Mouse (Mus musculus) intestine, embryonic 14.5 days (tissue): ENCODE results near the gene Fam161b. TPM values are rescaled to one million over a fixed set of nuclear protein-coding genes. Genes with fewer than 3 reads are reported as not detected.
"Not testable (repeated sequence)": the region's sequence is repeated elsewhere in the genome, so short reads cannot be mapped to it uniquely, and the experiment has no call there.

Source experiments
- ATAC-seq: fragments of 200-750 bp; cut with Nextera tagmentation; replicated peaks from 2 replicates; pipeline ENCODE4 v1.8.0; 2017; ENCODE audit warnings: low read depth, moderate number of reproducible peaks, moderate TSS enrichment, moderate library complexity; ENCODE audit not compliant: low FRiP score, low TSS enrichment
- DNase-seq: peaks from one replicate; pipeline ENCODE4 v3.0.0-alpha.2; 2018; ENCODE audit warnings: low spot score
- H3K27ac ChIP-seq: fragments of 300-500 bp; sonication (generic); 2 replicates; pipeline ENCODE4 v1.5.1; 2014; ENCODE audit warnings: low read depth, mild to moderate bottlenecking, control low read depth
- H3K27me3 ChIP-seq: fragments of 300-500 bp; sonication (generic); replicated peaks from 2 replicates; pipeline ENCODE4 v1.6.1; 2014; ENCODE audit warnings: low read length, control low read depth; ENCODE audit not compliant: control insufficient read depth, insufficient read depth
- H3K36me3 ChIP-seq: fragments of 300-500 bp; sonication (generic); 2 replicates; pipeline ENCODE4 v1.6.1; 2014; ENCODE audit warnings: low read length, control low read depth; ENCODE audit not compliant: control insufficient read depth, insufficient read depth
- H3K4me1 ChIP-seq: fragments of 300-500 bp; sonication (generic); replicated peaks from 2 replicates; pipeline ENCODE4 v1.6.1; 2014; ENCODE audit warnings: low read length, control low read depth, mixed read lengths; ENCODE audit not compliant: control insufficient read depth, insufficient read depth
- H3K4me2 ChIP-seq: fragments of 300-500 bp; sonication (generic); 2 replicates; pipeline ENCODE4 v1.6.1; 2014; ENCODE audit warnings: low read length
- H3K4me3 ChIP-seq: fragments of 300-500 bp; sonication (generic); 2 replicates; pipeline ENCODE4 v1.5.1; 2014; ENCODE audit warnings: low read depth, low read length, control low read depth, mixed read lengths
- H3K9ac ChIP-seq: fragments of 300-500 bp; sonication (generic); 2 replicates; pipeline ENCODE4 v1.6.1; 2014; ENCODE audit warnings: mild to moderate bottlenecking, low read length
- H3K9me3 ChIP-seq: fragments of 300-500 bp; sonication (generic); 2 replicates; pipeline ENCODE4 v1.6.1; 2016; ENCODE audit warnings: low read length, control low read depth; ENCODE audit not compliant: control insufficient read depth
- WGBS: fragments of 180-500 bp; shearing (Covaris S2); extraction: QIAGEN DNeasy Blood & Tissue Kit; methylation state at CpG from one replicate; pipeline ENCODE4 v1.1.7; 2014; 5-methylcytosine and 5-hydroxymethylcytosine counted together
- polyA plus RNA-seq: library from polyadenylated mRNA; unstranded; fragments of >200 nt; fragmentation: Nextera tagmentation; extraction: Ambion mirVana; gene quantifications from 2 replicates; pipeline ENCODE4 v1.2.1, GENCODE M21; 2014

Fam161b gene
- polyA plus RNA-seq, 1 experiment from 2014 or later, result 2.5 TPM

DNA sequence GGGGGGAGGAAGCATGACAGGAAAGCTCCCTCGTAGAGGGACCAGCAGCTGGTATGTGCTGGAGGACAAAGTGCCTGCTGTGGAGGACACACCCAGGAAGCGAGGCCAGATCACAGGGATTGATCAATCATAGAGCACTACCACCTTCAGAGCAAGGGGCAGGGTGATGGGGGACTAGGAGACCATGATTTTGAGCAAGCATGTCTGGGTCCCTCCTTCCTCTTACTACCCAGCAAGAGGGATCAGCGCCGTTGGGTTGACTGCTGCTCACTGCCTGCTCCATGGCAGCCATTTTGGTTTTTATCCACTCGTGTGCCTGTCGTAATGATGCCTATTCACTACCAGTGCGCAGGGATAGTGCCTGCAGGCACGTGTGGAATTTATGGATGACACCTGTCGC, 2.7 kb upstream of the Fam161b start:
- H3K27me3 ChIP-seq, result no peaks in the 10 kb centered on the region
- DNase-seq (no peak), ATAC-seq (no peak)
- peaks cover 13% of the 10 kb centered on the region for H3K4me1 ChIP-seq
- no peaks in the 10 kb centered on the region for H3K9me3 ChIP-seq
- no peak overlapping the region for H3K27ac ChIP-seq
- WGBS, result 84% methylated on average over 9 of the region's 9 CpGs
- peaks cover 24% of the 10 kb centered on the region for H3K36me3 ChIP-seq
- no peak overlapping the region for H3K4me3 ChIP-seq
- H3K9ac ChIP-seq, result no peak overlapping the region
- H3K4me2 ChIP-seq, result no peak overlapping the region

DNA sequence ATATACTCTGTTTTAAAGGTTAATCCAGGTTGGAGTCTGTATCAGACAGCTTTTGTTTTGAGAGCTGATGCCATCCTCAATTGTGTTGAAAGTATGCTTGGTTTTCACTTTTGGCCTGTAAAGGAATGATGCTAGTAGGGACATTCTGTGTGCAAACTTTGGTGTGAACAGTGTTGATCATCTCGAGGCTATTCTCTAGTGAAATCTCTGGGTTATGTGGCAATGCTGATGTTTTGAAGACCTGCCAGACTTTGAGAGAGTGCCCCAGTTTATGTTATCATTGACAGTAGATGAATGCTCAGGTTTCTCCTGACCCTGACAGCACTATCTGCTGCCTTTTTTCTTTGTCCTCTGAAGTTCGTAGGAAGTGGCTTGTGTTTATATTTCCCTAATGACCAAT, 1.2 kb upstream of the Fam161b start:
- Histone ChIP-seq H3K4me3 (peak overlapping the region; percentile 100), H3K27ac (no peak overlapping the region), H3K27me3 (no peaks in the 10 kb centered on the region), H3K9me3 (no peaks in the 10 kb centered on the region), H3K4me1 (peaks cover 13% of the 10 kb centered on the region), H3K36me3 (peaks cover 11% of the 10 kb centered on the region; the same call in 1 of the 2 replicates), H3K4me2 (peak overlapping the region; percentile 85), H3K9ac (peak overlapping the region; percentile 79; the same call in 1 of the 2 replicates)
- ATAC-seq (no peak), DNase-seq (no peak)
- WGBS, result 31% methylated on average over 2 of the region's 2 CpGs

DNA sequence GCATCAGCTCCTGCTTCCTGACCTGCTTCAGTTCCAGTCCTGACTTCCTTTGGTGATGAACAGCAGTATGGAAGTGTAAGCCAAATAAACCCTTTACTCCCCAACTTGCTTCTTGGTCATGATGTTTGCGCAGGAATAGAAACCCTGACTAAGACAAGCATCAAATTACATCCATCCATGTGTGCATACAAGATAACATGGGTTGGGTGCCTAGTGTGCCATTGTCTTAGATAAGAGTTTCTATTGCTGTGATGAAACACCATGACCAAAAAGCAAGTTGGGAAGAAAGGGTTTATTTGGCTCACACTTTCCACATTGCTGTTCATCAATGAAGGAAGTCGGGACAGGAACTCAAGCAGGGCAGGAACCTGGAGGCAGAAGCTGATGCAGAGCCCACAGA, 2.9 kb downstream of the Fam161b start:
- H3K4me1 ChIP-seq, result peaks cover 13% of the 10 kb centered on the region
- not testable (repeated sequence) for H3K36me3 ChIP-seq, DNase-seq, H3K9ac ChIP-seq, ATAC-seq, H3K27me3 ChIP-seq, H3K9me3 ChIP-seq, H3K27ac ChIP-seq, H3K4me2 ChIP-seq, H3K4me3 ChIP-seq
- WGBS, result 87% methylated on average over 2 of the region's 2 CpGs

DNA sequence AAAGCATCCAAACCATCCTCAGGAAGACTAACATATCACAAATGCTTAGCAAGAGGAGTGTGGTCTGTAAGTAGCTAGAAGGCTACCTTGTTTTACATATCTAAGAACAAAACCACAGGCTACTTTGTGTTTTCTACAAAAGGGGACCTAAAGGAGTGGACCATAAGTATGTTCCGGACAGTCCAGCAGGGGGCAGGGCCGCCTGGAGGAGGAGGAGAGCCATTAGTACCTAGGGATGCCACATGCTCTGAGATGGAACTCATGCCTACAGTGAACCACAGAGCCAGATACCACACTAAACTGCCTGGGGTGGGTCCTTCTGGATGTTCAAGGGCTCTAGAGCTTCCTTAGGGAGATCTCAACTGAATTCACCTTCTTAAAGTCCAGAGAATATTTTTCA, 14.4 kb downstream of the Fam161b start:
- no peak overlapping the region for H3K27ac ChIP-seq
- no peaks in the 10 kb centered on the region for H3K9me3 ChIP-seq
- 59% methylated on average over 2 of the region's 2 CpGs for WGBS
- no peak for ATAC-seq
- DNase-seq, result peak; percentile 60
- no peak overlapping the region for H3K9ac ChIP-seq
- H3K4me1 ChIP-seq, result no peaks in the 10 kb centered on the region
- no peak overlapping the region for H3K4me2 ChIP-seq
- no peaks in the 10 kb centered on the region for H3K27me3 ChIP-seq
- peaks cover 42% of the 10 kb centered on the region for H3K36me3 ChIP-seq
- no peak overlapping the region for H3K4me3 ChIP-seq

DNA sequence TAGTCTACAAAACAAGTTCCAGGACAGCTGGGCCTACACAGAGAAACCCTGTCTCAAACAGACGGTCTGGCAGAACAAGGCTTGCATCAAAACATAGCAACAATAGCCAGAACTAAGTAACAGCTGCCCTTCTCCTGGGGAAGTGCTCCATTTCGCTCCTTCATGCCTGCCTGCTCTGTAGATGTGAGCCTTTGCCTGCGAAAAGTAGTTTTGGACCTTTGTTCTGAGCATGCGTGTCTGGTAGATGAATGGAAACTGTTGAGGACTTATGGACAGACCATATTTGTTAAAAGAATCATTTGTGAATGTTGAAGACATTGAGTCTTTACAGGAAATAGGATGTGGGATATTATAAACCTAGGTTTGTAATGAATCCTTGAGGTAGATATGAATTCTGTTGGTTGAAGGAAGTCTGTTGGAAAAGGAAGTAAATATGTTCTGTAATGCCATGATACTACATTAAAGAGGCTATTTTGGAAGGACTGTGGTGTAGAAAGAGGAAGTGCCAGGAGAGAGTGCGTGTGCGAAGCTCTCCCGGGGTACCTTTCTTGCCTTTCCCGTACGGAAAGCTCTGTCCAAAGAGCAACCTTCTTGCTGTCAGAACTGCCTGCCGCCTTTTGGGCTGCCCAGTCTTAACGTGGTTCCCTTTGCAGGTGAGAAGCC, 24.5 kb downstream of the Fam161b start:
- Histone ChIP-seq H3K4me1 (no peaks in the 10 kb centered on the region), H3K4me2 (no peak overlapping the region), H3K36me3 (peaks cover 86% of the 10 kb centered on the region), H3K9me3 (no peaks in the 10 kb centered on the region), H3K4me3 (no peak overlapping the region), H3K27ac (no peak overlapping the region), H3K9ac (no peak overlapping the region), H3K27me3 (no peaks in the 10 kb centered on the region)
- no peak for ATAC-seq
- WGBS, result 90% methylated on average over 11 of the region's 11 CpGs
- no peak for DNase-seq

DNA sequence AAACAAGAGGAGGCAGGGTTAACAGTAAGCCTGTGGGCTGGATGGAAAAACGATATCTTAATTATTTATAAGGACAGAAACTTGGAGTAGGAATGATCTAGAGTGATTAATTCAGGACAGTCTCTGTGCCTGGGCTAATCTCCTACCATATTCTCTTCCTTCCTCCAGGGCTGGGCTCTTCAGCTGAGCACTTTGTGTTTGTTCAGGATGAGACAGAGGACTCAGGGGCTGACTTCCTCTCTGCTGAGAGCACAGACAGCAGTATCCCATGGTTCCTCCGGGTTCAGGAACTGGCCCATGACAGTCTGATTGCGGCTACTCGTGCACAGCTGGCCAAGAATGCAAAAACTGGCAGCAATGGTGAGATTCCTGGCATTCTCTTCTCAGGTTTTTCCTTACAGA, 34.5 kb downstream of the Fam161b start:
- WGBS, result 59% methylated on average over 4 of the region's 4 CpGs

DNA sequence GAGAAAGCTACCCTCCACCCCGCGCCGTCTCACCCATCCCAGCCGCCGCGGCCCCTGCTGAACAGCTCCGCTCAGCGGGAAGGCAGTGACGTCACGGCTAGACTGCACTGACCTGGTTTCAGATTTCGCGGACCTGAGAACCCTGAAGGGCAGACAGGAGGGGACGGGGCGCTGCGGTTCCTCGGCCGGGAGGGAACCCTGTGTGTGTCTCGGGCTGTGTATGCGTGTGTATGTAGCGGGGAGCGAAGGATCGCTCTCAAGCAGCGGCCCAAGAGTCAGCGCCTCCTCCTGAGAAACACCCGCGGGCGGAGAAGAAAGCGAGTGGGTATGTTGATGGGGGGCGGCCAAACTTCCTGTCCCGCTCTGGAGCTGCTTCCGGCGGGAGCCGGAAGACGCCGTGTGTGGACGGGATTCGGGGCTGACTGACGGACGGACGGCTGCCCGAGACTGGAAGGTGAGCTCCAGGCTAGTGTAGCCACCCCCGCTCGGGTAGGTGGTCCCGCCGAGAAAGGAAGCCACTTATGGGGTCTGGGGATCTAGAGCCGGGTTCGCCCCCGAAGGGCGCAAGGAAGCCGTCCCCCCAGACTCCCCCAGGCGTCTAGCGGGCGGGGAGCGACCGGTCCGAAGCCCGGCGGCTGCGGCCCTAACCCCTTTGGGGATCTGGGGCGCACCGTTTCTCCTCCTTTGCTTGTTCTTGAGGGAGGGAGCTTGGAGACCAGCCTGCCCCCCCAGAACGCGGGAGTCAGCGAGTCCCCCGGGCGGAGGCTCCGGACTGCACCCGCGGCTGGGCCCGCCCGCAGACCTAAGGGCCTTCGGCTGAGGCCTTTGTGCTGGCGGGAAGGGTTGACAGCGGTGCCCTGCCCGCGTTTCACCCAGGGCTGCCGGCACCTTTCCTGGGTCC, 44.7 kb downstream of the Fam161b start, which contains the start of gene Zfp410:
Gene Zfp410 (plus strand): TSS at position 132 of the 901 bp plus-strand sequence.
- WGBS, result under 1% methylated on average over 77 of the region's 77 CpGs
- Histone ChIP-seq H3K4me2 (peak within 1 kb of the TSS; percentile 84), H3K27me3 (no peaks in the 10 kb centered on the region), H3K27ac (peak within 1 kb of the TSS; percentile 96), H3K9ac (peak within 1 kb of the TSS; percentile 88), H3K9me3 (no peaks in the 10 kb centered on the region), H3K4me3 (peak within 1 kb of the TSS; percentile 78), H3K4me1 (peaks cover 17% of the 10 kb centered on the region), H3K36me3 (0 out of 2 replicates have a peak, but pooled peaks cover 4% of the 10 kb centered on the region)
- DNase-seq, result peak; percentile 97
- peak; percentile 99 for ATAC-seq

More for the DNA sequence above, 34.5 kb downstream of the Fam161b start:
- no peak overlapping the region for H3K27ac ChIP-seq
- no peaks in the 10 kb centered on the region for H3K4me1 ChIP-seq
- no peaks in the 10 kb centered on the region for H3K9me3 ChIP-seq
- no peak for DNase-seq
- H3K36me3 ChIP-seq, result peaks cover 74% of the 10 kb centered on the region
- H3K27me3 ChIP-seq, result no peaks in the 10 kb centered on the region
- H3K4me3 ChIP-seq, result no peak overlapping the region
- no peak for ATAC-seq
- no peak overlapping the region for H3K4me2 ChIP-seq
- H3K9ac ChIP-seq, result no peak overlapping the region

DNA sequence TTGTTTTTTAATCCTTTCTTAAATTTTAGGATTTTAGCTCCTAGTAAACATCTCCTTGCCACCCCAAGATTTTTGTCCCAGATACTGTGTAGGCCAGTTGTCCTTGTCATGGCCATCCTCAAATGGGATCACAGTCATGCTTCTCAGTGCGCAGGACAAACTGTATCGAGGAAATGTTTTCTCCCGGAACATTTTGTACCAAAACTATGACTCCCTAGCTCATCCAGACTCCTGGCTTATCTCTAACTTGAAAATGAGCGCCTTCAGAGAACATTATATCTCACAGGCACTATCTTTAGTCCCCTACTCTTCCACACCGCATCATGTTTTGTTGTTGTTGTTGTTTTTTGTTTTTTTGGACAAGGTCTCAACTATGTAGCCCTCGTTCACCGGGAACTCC, 45.6 kb downstream of the Fam161b start:
- H3K4me3 ChIP-seq, result peak overlapping the region; percentile 78
- H3K27me3 ChIP-seq, result no peaks in the 10 kb centered on the region
- peaks cover 17% of the 10 kb centered on the region for H3K4me1 ChIP-seq
- H3K9ac ChIP-seq, result peak overlapping the region; percentile 88
- H3K36me3 ChIP-seq, result 0 out of 2 replicates have a peak, but pooled peaks cover 4% of the 10 kb centered on the region
- DNase-seq (no peak), ATAC-seq (no peak)
- peak overlapping the region; percentile 84 for H3K4me2 ChIP-seq
- no peaks in the 10 kb centered on the region for H3K9me3 ChIP-seq
- H3K27ac ChIP-seq, result peak overlapping the region; percentile 96
- 37% methylated on average over 7 of the region's 7 CpGs for WGBS
